Mouse (Mus musculus): Measurements from ENCODE around the gene Nfe2l1. TPM values are rescaled to one million over a fixed set of nuclear protein-coding genes. Genes with fewer than 3 reads are reported as not detected.

Nfe2l1 gene
- 63.0 and 76.9 TPM in 2 replicates for polyA plus RNA-seq (2012; rRNA removed)

- WGBS, result under 1% methylated on average over 51 of the region's 51 CpGs
- DNase-seq (ENCODE audit: low read depth in 1 of 2, low spot score in 2 of 2), result peak; percentile 99
- H3K4me3 ChIP-seq (ENCODE audit: extremely low read depth, insufficient read depth, insufficient read length), result peak within 1 kb of the TSS; percentile 81
- peaks cover 3% of the 10 kb centered on the region; the same call in 1 of the 2 replicates for H3K4me1 ChIP-seq (ENCODE audit: control insufficient read depth, insufficient read depth, insufficient read length)
- TF ChIP-seq POLR2A (IDR thresholded peaks at IDR 0.05; ENCODE audit: low read depth, low read length) (peak; percentile 47), CTCF (IDR thresholded peaks at IDR 0.05; ENCODE audit: extremely low read depth, insufficient read depth, insufficient read length, insufficient replicate concordance) (no peak)
- peak within 1 kb of the TSS; percentile 95 for H3K27ac ChIP-seq (ENCODE audit: insufficient read depth, low read length)
- H3K36me3 ChIP-seq (ENCODE audit: control insufficient read depth, insufficient read depth, low read length), result peaks cover 9% of the 10 kb centered on the region
- no peaks in the 10 kb centered on the region for H3K27me3 ChIP-seq (ENCODE audit: control insufficient read depth, insufficient read depth, low read length)
Observed at GRCm38 (mm10) chr11:96829813-96830538, at the start of gene Nfe2l1. Gene Nfe2l1 (minus strand): TSS chr11:96829968.

GRCm38 (mm10) chr11:96879359-96879758 lies 49.6 kb upstream of the Nfe2l1 start:
- no peak for DNase-seq (ENCODE audit: low read depth in 1 of 2, low spot score in 2 of 2)
- TF ChIP-seq CTCF (IDR thresholded peaks at IDR 0.05; ENCODE audit: extremely low read depth, insufficient read depth, insufficient read length, insufficient replicate concordance) (no peak), POLR2A (IDR thresholded peaks at IDR 0.05; ENCODE audit: low read depth, low read length) (no peak)
- WGBS, result 21% methylated on average over 7 of the region's 7 CpGs
- Histone ChIP-seq H3K4me3 (ENCODE audit: extremely low read depth, insufficient read depth, insufficient read length) (no peak overlapping the region), H3K27me3 (ENCODE audit: control insufficient read depth, insufficient read depth, low read length) (peaks cover 8% of the 10 kb centered on the region), H3K36me3 (ENCODE audit: control insufficient read depth, insufficient read depth, low read length) (no peaks in the 10 kb centered on the region), H3K4me1 (ENCODE audit: control insufficient read depth, insufficient read depth, insufficient read length) (no peaks in the 10 kb centered on the region), H3K27ac (ENCODE audit: insufficient read depth, low read length) (no peak overlapping the region)

GRCm38 (mm10) chr11:96878715-96879114 lies 48.9 kb upstream of the Nfe2l1 start:
- WGBS, result 11% methylated on average over 3 of the region's 3 CpGs

GRCm38 (mm10) chr11:96877071-96877470 lies 47.3 kb upstream of the Nfe2l1 start:
- no peak overlapping the region for H3K27ac ChIP-seq (ENCODE audit: insufficient read depth, low read length)
- no peak overlapping the region for H3K4me3 ChIP-seq (ENCODE audit: extremely low read depth, insufficient read depth, insufficient read length)
- 46% methylated on average over 4 of the region's 4 CpGs for whole genome bisulfite sequencing
- TF ChIP-seq POLR2A (IDR thresholded peaks at IDR 0.05; ENCODE audit: low read depth, low read length), result no peak
- TF ChIP-seq CTCF (IDR thresholded peaks at IDR 0.05; ENCODE audit: extremely low read depth, insufficient read depth, insufficient read length, insufficient replicate concordance), result no peak
- H3K27me3 ChIP-seq (ENCODE audit: control insufficient read depth, insufficient read depth, low read length), result peaks cover 10% of the 10 kb centered on the region
- no peaks in the 10 kb centered on the region for H3K36me3 ChIP-seq (ENCODE audit: control insufficient read depth, insufficient read depth, low read length)
- no peaks in the 10 kb centered on the region for H3K4me1 ChIP-seq (ENCODE audit: control insufficient read depth, insufficient read depth, insufficient read length)
- DNase-seq (ENCODE audit: low read depth in 1 of 2, low spot score in 2 of 2), result no peak

More at GRCm38 (mm10) chr11:96878715-96879114, 48.9 kb upstream of the Nfe2l1 start:
- Histone ChIP-seq H3K4me3 (ENCODE audit: extremely low read depth, insufficient read depth, insufficient read length) (no peak overlapping the region), H3K27ac (ENCODE audit: insufficient read depth, low read length) (no peak overlapping the region), H3K36me3 (ENCODE audit: control insufficient read depth, insufficient read depth, low read length) (no peaks in the 10 kb centered on the region), H3K4me1 (ENCODE audit: control insufficient read depth, insufficient read depth, insufficient read length) (no peaks in the 10 kb centered on the region), H3K27me3 (ENCODE audit: control insufficient read depth, insufficient read depth, low read length) (peaks cover 10% of the 10 kb centered on the region)
- no peak for DNase-seq (ENCODE audit: low read depth in 1 of 2, low spot score in 2 of 2)
- no peak for TF ChIP-seq CTCF (IDR thresholded peaks at IDR 0.05; ENCODE audit: extremely low read depth, insufficient read depth, insufficient read length, insufficient replicate concordance)
- no peak for TF ChIP-seq POLR2A (IDR thresholded peaks at IDR 0.05; ENCODE audit: low read depth, low read length)

- H3K4me1 ChIP-seq (ENCODE audit: control insufficient read depth, insufficient read depth, insufficient read length), result no peaks in the 10 kb centered on the region
- H3K4me3 ChIP-seq (ENCODE audit: extremely low read depth, insufficient read depth, insufficient read length), result no peak overlapping the region
- no peak overlapping the region for H3K27ac ChIP-seq (ENCODE audit: insufficient read depth, low read length)
- peaks cover 10% of the 10 kb centered on the region for H3K27me3 ChIP-seq (ENCODE audit: control insufficient read depth, insufficient read depth, low read length)
- TF ChIP-seq CTCF (IDR thresholded peaks at IDR 0.05; ENCODE audit: extremely low read depth, insufficient read depth, insufficient read length, insufficient replicate concordance) (no peak), POLR2A (IDR thresholded peaks at IDR 0.05; ENCODE audit: low read depth, low read length) (no peak)
- no peak for DNase-seq (ENCODE audit: low read depth in 1 of 2, low spot score in 2 of 2)
- WGBS, result 69% methylated on average over 13 of the region's 13 CpGs
- H3K36me3 ChIP-seq (ENCODE audit: control insufficient read depth, insufficient read depth, low read length), result no peaks in the 10 kb centered on the region
Observed at GRCm38 (mm10) chr11:96876300-96877040, 46.7 kb upstream of the Nfe2l1 start.

- no peak for TF ChIP-seq CTCF (IDR thresholded peaks at IDR 0.05; ENCODE audit: extremely low read depth, insufficient read depth, insufficient read length, insufficient replicate concordance)
- TF ChIP-seq POLR2A (IDR thresholded peaks at IDR 0.05; ENCODE audit: low read depth, low read length), result no peak
- Histone ChIP-seq H3K27me3 (ENCODE audit: control insufficient read depth, insufficient read depth, low read length) (peaks cover 10% of the 10 kb centered on the region), H3K4me3 (ENCODE audit: extremely low read depth, insufficient read depth, insufficient read length) (no peak overlapping the region), H3K4me1 (ENCODE audit: control insufficient read depth, insufficient read depth, insufficient read length) (no peaks in the 10 kb centered on the region), H3K27ac (ENCODE audit: insufficient read depth, low read length) (no peak overlapping the region), H3K36me3 (ENCODE audit: control insufficient read depth, insufficient read depth, low read length) (no peaks in the 10 kb centered on the region)
- 2% methylated on average over 35 of the region's 35 CpGs for WGBS
- DNase-seq (ENCODE audit: low read depth in 1 of 2, low spot score in 2 of 2), result peak; percentile 15 to 37
Observed at GRCm38 (mm10) chr11:96875745-96876144, 46.0 kb upstream of the Nfe2l1 start.
